Mouse (Mus musculus): Measurements from ENCODE around the gene Ppp1r14b. TPM values are rescaled to one million over a fixed set of nuclear protein-coding genes. Genes with fewer than 3 reads are reported as not detected.
A peak's percentile ranks its signal among the peaks of the same experiment; 100 is the strongest.

The Ppp1r14b gene
- polyA plus RNA-seq, 1 experiment from 2014 or later, result 99.5 TPM

DNA sequence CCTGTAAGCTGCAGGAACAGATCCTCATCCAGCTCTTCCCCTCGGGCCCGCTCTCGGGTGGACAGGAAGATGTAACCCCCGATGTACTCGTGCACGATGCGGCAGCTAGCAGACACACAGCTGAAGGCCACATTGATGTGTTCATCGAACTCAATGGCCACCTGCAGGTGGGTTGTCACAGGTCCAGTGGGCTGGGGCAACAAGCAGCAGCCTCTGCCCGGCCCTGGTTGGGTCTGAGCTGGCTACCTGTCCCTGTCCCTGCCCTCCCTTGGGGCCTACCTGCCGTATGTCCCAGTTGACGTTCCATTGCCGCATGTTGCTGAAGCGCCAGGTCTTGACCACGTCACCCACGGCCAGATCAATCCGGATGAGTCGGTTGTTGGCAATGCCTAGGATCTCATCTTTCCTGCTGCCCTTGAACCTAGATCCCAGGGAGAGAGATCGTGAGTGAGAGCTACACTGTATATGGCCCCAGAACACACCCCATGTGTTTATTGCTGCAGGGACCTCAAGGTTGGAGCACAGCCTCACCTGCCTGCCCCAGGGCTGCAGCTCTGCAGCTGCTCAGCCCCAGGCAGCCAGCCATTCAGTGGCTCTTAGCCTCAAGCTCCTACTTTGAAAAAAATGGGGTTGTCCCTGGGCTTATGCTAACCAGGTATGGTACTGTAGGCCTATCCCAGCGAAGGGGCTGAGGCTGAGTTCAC lies 24.7 kb downstream of the Ppp1r14b start:
- 94% methylated on average over 19 of the region's 19 CpGs for WGBS
- H3K9me3 ChIP-seq (ENCODE audit: control insufficient read depth, low read depth, low read length), result no peaks in the 10 kb centered on the region
- H3K9ac ChIP-seq (replicated peaks; ENCODE audit: low read depth, low read length), result no peak overlapping the region
- H3K4me3 ChIP-seq (ENCODE audit: low read depth, low read length), result no peak overlapping the region
- no peak for ATAC-seq (ENCODE audit: insufficient number of reproducible peaks, insufficient read depth, low FRiP score, low read depth)
- H3K4me2 ChIP-seq (replicated peaks; ENCODE audit: low read depth, low read length), result no peak overlapping the region
- no peak overlapping the region for H3K27ac ChIP-seq (ENCODE audit: low read length)
- peaks cover 15% of the 10 kb centered on the region for H3K4me1 ChIP-seq (ENCODE audit: control insufficient read depth, insufficient read depth, low read length)
- H3K36me3 ChIP-seq (ENCODE audit: control insufficient read depth, insufficient read depth, low read length), result no peaks in the 10 kb centered on the region; the same call in 1 of the 2 replicates
- H3K27me3 ChIP-seq (ENCODE audit: control insufficient read depth, insufficient read depth, low read length), result no peaks in the 10 kb centered on the region

DNA sequence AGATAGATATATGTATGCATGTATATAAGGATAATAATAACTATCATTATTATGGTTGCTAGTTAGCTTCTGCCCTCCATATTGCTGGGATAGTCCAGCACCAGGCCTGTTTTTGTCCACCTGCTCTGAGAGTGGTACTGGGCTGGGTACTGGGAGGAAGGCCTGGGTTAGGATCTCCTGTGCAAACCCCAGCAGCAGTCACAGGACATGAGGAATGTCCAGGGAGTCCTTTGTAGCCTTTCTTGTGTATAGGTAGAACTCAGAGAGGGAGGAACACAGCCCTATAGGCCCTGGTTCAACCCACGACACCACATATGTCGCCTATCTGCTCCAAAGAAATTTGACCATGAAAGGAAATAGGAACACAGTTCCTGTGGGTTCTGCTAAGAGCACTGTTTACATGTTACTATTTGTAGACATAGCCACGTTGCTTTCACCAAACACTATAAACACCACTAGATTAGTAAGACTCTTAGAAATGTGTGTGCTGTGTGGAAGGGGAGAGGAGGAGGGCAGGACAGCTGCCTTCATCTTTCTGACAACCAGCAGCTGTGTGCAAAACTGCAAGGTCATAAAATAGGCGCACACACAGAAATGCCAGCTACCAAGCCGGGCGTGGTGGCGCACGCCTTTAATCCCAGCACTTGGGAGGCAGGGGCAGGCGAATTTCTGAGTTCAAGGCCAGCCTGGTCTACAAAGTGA lies 32.3 kb downstream of the Ppp1r14b start:
- H3K9me3 ChIP-seq (ENCODE audit: control insufficient read depth, low read depth, low read length), result no peaks in the 10 kb centered on the region
- no peak overlapping the region for H3K4me2 ChIP-seq (replicated peaks; ENCODE audit: low read depth, low read length)
- H3K27me3 ChIP-seq (ENCODE audit: control insufficient read depth, insufficient read depth, low read length), result no peaks in the 10 kb centered on the region
- no peak overlapping the region for H3K4me3 ChIP-seq (ENCODE audit: low read depth, low read length)
- ATAC-seq (ENCODE audit: insufficient number of reproducible peaks, insufficient read depth, low FRiP score, low read depth), result no peak
- no peaks in the 10 kb centered on the region for H3K4me1 ChIP-seq (ENCODE audit: control insufficient read depth, insufficient read depth, low read length)
- no peak overlapping the region for H3K9ac ChIP-seq (replicated peaks; ENCODE audit: low read depth, low read length)
- 72% methylated on average over 9 of the region's 9 CpGs for WGBS
- H3K27ac ChIP-seq (ENCODE audit: low read length), result peak overlapping the region; percentile 71; the same call in 1 of the 2 replicates
- H3K36me3 ChIP-seq (ENCODE audit: control insufficient read depth, insufficient read depth, low read length), result no peaks in the 10 kb centered on the region

DNA sequence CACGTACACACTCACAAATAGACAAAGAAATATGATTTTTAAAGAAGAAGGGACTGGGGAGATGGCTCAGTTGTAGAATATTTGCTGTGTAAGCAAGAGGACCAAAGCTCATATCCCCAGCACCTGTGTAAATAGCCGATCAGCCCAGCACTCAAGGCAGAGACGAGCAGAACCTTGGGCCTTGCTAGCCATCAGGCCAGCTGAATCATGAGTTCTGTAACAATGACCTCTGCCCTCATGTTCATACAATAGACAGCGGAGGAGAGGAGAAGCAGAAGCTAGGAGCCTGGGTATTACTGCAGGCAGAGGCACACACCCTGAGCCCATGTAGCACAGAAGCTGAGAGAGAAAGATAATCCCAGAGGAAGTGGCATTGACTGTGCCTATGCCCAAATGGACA lies 37.7 kb downstream of the Ppp1r14b start:
- Histone ChIP-seq H3K4me3 (ENCODE audit: low read depth, low read length) (no peak overlapping the region), H3K36me3 (ENCODE audit: control insufficient read depth, insufficient read depth, low read length) (no peaks in the 10 kb centered on the region), H3K4me1 (ENCODE audit: control insufficient read depth, insufficient read depth, low read length) (no peaks in the 10 kb centered on the region), H3K4me2 (replicated peaks; ENCODE audit: low read depth, low read length) (no peak overlapping the region), H3K27ac (ENCODE audit: low read length) (no peak overlapping the region), H3K9me3 (ENCODE audit: control insufficient read depth, low read depth, low read length) (no peaks in the 10 kb centered on the region), H3K9ac (replicated peaks; ENCODE audit: low read depth, low read length) (no peak overlapping the region), H3K27me3 (ENCODE audit: control insufficient read depth, insufficient read depth, low read length) (no peaks in the 10 kb centered on the region)
- no peak for ATAC-seq (ENCODE audit: insufficient number of reproducible peaks, insufficient read depth, low FRiP score, low read depth)
- WGBS, result 73% methylated on average over 4 of the region's 4 CpGs

DNA sequence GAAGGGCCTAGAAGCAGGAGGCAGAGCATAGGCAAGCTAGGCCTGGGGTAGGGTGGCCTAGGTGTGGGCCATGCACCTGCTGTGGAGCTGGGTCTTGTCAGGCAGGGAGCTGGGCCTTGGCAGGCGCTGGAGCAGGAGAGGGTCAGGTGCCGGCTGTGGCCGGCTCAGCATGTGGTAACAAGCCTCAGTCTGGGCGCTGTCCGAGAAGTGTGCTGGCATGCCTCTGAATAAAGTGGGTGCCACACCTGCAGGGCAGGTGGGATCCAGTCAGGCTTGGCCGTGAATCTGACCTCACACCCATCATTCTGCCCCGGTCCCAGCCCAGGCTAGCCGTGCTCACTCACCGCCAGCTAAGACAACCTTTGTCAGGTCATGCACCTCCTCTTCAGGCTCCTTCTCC lies 39.2 kb downstream of the Ppp1r14b start:
- no peak overlapping the region for H3K9ac ChIP-seq (replicated peaks; ENCODE audit: low read depth, low read length)
- H3K4me1 ChIP-seq (ENCODE audit: control insufficient read depth, insufficient read depth, low read length), result no peaks in the 10 kb centered on the region
- 86% methylated on average over 9 of the region's 9 CpGs for WGBS
- ATAC-seq (ENCODE audit: insufficient number of reproducible peaks, insufficient read depth, low FRiP score, low read depth), result no peak
- H3K4me3 ChIP-seq (ENCODE audit: low read depth, low read length), result no peak overlapping the region
- H3K4me2 ChIP-seq (replicated peaks; ENCODE audit: low read depth, low read length), result no peak overlapping the region
- no peak overlapping the region for H3K27ac ChIP-seq (ENCODE audit: low read length)
- no peaks in the 10 kb centered on the region for H3K27me3 ChIP-seq (ENCODE audit: control insufficient read depth, insufficient read depth, low read length)
- no peaks in the 10 kb centered on the region for H3K9me3 ChIP-seq (ENCODE audit: control insufficient read depth, low read depth, low read length)
- H3K36me3 ChIP-seq (ENCODE audit: control insufficient read depth, insufficient read depth, low read length), result peaks cover 4% of the 10 kb centered on the region

DNA sequence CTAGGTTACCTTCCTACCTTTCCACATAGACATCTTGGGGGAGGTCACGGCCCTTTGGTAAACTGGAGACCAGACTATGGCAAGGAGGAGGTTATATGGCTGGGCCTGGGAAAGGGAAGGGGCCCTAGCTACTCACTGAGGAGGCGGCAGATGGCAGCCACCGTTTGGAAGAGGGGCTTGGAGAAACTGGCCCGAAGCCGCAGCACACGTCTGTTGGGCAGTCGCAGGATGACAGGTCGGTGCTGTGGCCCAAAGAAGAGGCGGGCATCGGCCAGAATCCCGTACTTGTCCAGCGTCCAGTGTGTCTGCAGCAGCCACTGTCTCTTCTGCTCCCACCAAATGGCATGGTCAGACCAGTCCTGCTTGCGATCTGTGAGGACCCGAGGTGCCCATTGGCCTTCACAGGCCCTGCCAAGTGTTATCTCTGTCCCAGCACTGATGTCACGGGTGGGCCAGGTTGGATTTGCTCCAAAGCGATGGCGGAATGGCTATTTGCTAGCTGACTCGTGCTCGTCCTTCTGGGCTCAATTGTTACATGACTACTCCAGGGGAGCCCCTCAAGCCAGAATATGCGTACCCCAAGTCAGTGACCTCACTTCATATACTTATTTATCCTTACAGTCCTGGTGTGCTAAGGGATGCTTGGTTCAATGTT lies 39.8 kb downstream of the Ppp1r14b start:
- Histone ChIP-seq H3K9ac (replicated peaks; ENCODE audit: low read depth, low read length) (no peak overlapping the region), H3K9me3 (ENCODE audit: control insufficient read depth, low read depth, low read length) (no peaks in the 10 kb centered on the region), H3K27ac (ENCODE audit: low read length) (no peak overlapping the region), H3K4me1 (ENCODE audit: control insufficient read depth, insufficient read depth, low read length) (no peaks in the 10 kb centered on the region), H3K27me3 (ENCODE audit: control insufficient read depth, insufficient read depth, low read length) (no peaks in the 10 kb centered on the region), H3K4me3 (ENCODE audit: low read depth, low read length) (no peak overlapping the region), H3K36me3 (ENCODE audit: control insufficient read depth, insufficient read depth, low read length) (peaks cover 9% of the 10 kb centered on the region), H3K4me2 (replicated peaks; ENCODE audit: low read depth, low read length) (no peak overlapping the region)
- WGBS, result 90% methylated on average over 20 of the region's 20 CpGs
- ATAC-seq (ENCODE audit: insufficient number of reproducible peaks, insufficient read depth, low FRiP score, low read depth), result no peak

DNA sequence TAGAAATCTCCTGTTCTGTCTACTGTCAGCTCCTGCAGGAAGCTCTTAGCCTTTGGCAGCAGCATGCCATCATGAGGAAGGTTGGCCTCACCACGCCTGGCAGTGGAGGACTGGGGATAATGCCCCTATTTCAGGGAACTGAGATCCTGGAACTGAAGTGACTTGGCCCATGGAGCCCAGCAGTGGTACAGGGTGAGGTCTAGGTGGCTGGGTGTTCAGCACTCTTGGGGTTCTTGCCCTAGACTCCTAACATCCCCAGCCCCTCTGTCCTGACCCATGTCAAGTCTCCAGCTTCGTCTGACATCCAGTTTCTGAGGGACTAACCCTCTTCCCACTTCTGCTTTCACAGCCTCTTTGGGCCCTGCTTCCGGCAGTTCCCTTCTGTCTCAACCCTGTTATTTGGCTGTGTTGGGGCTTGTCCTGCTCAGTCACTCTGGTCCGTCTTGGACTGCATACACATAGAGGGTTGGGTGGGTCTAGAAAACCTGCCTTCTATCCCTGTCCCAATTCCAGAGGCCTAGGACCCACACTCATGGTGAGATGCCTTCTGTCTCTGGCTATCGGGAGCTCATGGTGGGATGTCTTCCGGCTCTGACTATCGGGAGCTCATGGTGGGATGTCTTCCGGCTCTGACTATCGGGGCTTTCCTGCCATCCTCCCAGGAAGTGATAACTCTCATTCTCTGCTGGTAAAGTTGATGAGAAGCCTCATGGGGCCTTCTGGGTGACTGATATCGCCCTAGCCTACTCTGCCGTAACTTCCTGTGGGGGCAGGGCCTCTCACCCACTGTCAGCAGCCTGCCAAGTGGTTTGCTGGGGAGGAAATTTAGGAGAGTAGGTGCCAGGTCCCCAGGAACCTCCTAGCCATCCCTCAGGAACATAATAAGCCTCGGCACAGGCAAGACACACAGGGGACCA lies 43.0 kb downstream of the Ppp1r14b start:
- Histone ChIP-seq H3K9me3 (ENCODE audit: control insufficient read depth, low read depth, low read length) (no peaks in the 10 kb centered on the region), H3K9ac (replicated peaks; ENCODE audit: low read depth, low read length) (no peak overlapping the region), H3K27me3 (ENCODE audit: control insufficient read depth, insufficient read depth, low read length) (no peaks in the 10 kb centered on the region), H3K36me3 (ENCODE audit: control insufficient read depth, insufficient read depth, low read length) (peaks cover 37% of the 10 kb centered on the region), H3K27ac (ENCODE audit: low read length) (no peak overlapping the region), H3K4me3 (ENCODE audit: low read depth, low read length) (no peak overlapping the region), H3K4me1 (ENCODE audit: control insufficient read depth, insufficient read depth, low read length) (no peaks in the 10 kb centered on the region), H3K4me2 (replicated peaks; ENCODE audit: low read depth, low read length) (no peak overlapping the region)
- whole genome bisulfite sequencing, result 80% methylated on average over 12 of the region's 12 CpGs
- ATAC-seq (ENCODE audit: insufficient number of reproducible peaks, insufficient read depth, low FRiP score, low read depth), result no peak

DNA sequence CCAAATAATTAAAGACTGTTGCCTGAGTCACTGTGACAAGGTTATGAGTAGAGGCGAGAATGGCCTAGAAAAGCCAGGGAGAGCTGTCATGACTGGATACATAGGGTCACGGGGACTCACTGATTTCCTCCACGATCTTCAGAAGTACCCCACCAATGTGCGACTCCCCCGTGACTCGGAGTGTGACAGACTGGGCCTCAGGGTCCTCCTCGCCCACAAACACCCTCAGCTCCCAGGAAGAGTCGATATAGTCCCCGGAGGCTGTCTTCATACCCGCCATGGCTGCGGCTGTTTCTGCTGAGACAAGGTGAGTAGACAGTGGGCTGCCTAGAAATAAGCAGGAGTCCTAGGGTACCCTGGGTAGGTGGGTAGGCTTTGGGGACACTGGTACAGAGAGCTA lies 43.8 kb downstream of the Ppp1r14b start:
- ATAC-seq (ENCODE audit: insufficient number of reproducible peaks, insufficient read depth, low FRiP score, low read depth), result no peak
- Histone ChIP-seq H3K4me1 (ENCODE audit: control insufficient read depth, insufficient read depth, low read length) (no peaks in the 10 kb centered on the region), H3K36me3 (ENCODE audit: control insufficient read depth, insufficient read depth, low read length) (peaks cover 44% of the 10 kb centered on the region), H3K27ac (ENCODE audit: low read length) (no peak overlapping the region), H3K27me3 (ENCODE audit: control insufficient read depth, insufficient read depth, low read length) (no peaks in the 10 kb centered on the region), H3K9ac (replicated peaks; ENCODE audit: low read depth, low read length) (no peak overlapping the region), H3K9me3 (ENCODE audit: control insufficient read depth, low read depth, low read length) (no peaks in the 10 kb centered on the region), H3K4me3 (ENCODE audit: low read depth, low read length) (no peak overlapping the region), H3K4me2 (replicated peaks; ENCODE audit: low read depth, low read length) (no peak overlapping the region)
- WGBS, result 90% methylated on average over 11 of the region's 11 CpGs

DNA sequence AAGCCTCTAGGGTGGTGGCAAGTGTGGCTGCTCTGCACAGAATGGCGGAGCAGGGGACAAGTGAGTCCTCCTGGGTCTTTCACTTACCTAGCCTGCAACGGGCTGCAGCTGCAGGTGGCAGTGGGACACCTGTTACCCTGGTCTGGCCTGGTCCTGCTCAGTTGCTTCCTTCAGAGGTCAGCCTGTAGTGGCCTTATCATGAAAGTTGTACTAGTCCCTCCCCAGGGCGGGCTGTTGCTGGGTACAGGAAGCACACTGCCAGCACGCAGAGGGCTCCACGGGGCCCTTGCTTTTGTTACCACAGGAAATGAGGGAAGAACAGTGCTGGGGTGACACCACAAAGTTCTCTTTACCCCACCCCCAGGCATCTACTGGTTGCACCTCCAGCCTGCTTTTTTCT lies 44.4 kb downstream of the Ppp1r14b start, which contains the start of gene Fermt3:
Gene Fermt3 (minus strand): TSS at position 279 of the 400 bp plus-strand sequence.
- ATAC-seq (ENCODE audit: insufficient number of reproducible peaks, insufficient read depth, low FRiP score, low read depth), result peak; percentile 39; the same call in 1 of the 2 replicates
- no peaks in the 10 kb centered on the region for H3K27me3 ChIP-seq (ENCODE audit: control insufficient read depth, insufficient read depth, low read length)
- H3K36me3 ChIP-seq (ENCODE audit: control insufficient read depth, insufficient read depth, low read length), result peaks cover 48% of the 10 kb centered on the region
- H3K4me3 ChIP-seq (ENCODE audit: low read depth, low read length), result no peak within 1 kb of the TSS; the same call in 1 of the 2 replicates
- 88% methylated on average over 5 of the region's 5 CpGs for WGBS
- no peak within 1 kb of the TSS for H3K4me2 ChIP-seq (replicated peaks; ENCODE audit: low read depth, low read length)
- no peaks in the 10 kb centered on the region for H3K4me1 ChIP-seq (ENCODE audit: control insufficient read depth, insufficient read depth, low read length)
- H3K9ac ChIP-seq (replicated peaks; ENCODE audit: low read depth, low read length), result no peak within 1 kb of the TSS
- H3K27ac ChIP-seq (ENCODE audit: low read length), result no peak within 1 kb of the TSS
- no peaks in the 10 kb centered on the region for H3K9me3 ChIP-seq (ENCODE audit: control insufficient read depth, low read depth, low read length)
